Mouse (Mus musculus): ENCODE measurements at regions not wholly inside any gene's neighbourhood (a gene's known extent, or its start where the extent isn't known, plus 50 kb on each side); places are given as distances from the start of the nearest gene placed in this dataset.
"Not testable (repeated sequence)": the region's sequence is repeated elsewhere in the genome, so short reads cannot be mapped to it uniquely, and the experiment has no call there.

DNA sequence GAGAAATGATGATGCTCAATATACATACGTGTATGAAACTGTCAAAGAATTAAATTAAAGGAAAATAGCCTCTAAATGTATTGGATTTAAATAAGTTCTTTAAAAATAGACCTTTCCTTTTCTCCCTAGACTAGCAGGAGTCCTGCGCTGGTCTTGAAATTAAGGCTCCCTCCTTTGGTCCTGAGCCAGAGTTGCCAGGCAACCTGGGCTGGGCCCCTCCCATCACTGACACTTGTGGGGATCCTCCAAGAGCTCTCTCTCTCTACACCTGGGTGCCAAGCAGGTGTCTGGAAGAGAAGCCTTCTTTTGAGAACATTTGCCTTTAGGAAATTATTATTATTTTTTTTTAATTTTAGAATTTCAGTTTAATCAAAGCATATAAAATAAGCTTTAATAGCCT, 521.9 kb upstream of the BB014433 start:
- no peaks in the 10 kb centered on the region for H3K9me3 ChIP-seq (replicated peaks)
- H3K4me2 ChIP-seq (replicated peaks): no peak overlapping the region
- no peak for ATAC-seq (ENCODE audit: low FRiP score)
- H3K36me3 ChIP-seq: no peaks in the 10 kb centered on the region
- H3K27ac ChIP-seq: no peak overlapping the region
- no peaks in the 10 kb centered on the region for H3K27me3 ChIP-seq
- H3K4me3 ChIP-seq: no peak overlapping the region
- H3K4me1 ChIP-seq: no peaks in the 10 kb centered on the region
- H3K9ac ChIP-seq: no peak overlapping the region
- 80% methylated on average over 2 of the region's 2 CpGs for WGBS

DNA sequence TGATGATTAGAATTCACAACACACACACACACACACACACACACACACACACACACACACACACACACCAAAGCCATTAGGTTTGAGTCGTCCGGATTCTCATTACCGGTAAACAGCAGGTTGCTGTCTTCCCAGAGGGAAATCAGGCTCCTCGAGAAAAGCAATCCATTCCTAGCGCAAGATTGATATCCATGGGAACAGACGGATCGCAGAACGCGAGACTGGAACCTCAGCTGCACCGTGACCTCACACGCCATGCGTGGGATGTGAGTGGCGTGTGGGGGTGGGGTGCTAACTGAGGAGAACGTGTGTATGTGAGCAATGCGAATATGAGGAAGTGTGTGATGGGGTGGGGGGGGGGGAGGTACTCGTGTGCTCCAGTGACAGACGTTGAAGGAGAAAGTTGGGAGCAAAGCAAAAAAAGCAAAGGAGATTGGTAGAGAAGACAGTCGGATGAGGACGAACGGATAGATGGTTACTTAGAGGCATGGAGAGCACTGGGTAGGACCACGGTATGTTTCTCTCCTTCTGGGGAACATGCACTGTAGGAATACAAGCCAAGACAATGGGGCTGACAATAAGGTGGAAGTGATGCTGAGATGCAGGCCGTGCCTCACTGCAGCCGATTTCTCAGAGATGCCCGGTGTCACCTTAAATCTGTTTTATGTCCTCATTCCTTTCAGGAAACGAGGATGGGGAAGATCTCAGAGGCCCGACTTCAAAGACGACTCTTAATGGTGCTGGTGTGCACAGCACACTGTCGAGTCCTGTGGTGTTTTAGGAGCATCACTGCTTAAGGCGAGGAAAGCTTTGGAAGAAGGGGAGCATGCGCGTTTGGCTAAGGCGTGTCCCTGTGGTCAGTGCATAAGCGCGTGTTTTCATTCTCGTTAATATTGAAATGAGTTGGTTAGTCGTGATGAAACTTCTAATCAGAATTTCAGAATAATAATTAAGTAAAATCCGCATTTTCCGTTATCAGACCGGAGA, 516.7 kb upstream of the BB014433 start:
- ATAC-seq (ENCODE audit: low FRiP score): peak; percentile 72

DNA sequence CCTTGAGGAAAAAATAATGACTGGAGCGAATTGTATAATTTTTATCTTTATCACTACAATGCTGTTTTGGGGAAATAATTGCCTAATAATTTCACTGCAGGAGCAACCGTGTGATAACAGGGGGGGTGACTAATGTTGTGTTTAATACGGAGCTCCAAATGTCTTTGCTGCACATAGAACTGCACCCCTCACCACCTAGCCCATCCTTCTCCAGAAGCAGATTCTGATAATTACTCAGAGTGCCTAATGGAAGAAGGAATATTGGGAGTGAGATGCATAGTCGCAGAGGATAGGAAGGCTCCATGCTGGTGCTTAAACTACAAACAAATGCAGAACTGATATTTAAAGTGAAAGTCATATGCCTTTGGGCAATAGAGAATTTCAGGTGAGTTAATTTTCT, 486.1 kb upstream of the BB014433 start:
- no peaks in the 10 kb centered on the region for H3K36me3 ChIP-seq
- peak; percentile 43; the same call in 1 of the 2 replicates for ATAC-seq (ENCODE audit: low FRiP score)
- no peak overlapping the region for H3K4me3 ChIP-seq
- no peaks in the 10 kb centered on the region for H3K4me1 ChIP-seq
- no peak overlapping the region for H3K27ac ChIP-seq
- 82% methylated on average over 4 of the region's 4 CpGs for WGBS
- no peak overlapping the region for H3K9ac ChIP-seq
- no peak overlapping the region for H3K4me2 ChIP-seq (replicated peaks)
- no peaks in the 10 kb centered on the region for H3K9me3 ChIP-seq (replicated peaks)
- H3K27me3 ChIP-seq: no peaks in the 10 kb centered on the region

More for the DNA sequence above, 516.7 kb upstream of the BB014433 start:
- Histone ChIP-seq H3K4me1 (no peaks in the 10 kb centered on the region), H3K27ac (0 out of 2 replicates have a peak overlapping the region, but pooled peaks have one; percentile 2), H3K9ac (no peak overlapping the region), H3K4me2 (replicated peaks) (no peak overlapping the region), H3K9me3 (replicated peaks) (no peaks in the 10 kb centered on the region), H3K36me3 (no peaks in the 10 kb centered on the region), H3K27me3 (no peaks in the 10 kb centered on the region), H3K4me3 (no peak overlapping the region)
- WGBS: 77% methylated on average over 39 of the region's 39 CpGs

DNA sequence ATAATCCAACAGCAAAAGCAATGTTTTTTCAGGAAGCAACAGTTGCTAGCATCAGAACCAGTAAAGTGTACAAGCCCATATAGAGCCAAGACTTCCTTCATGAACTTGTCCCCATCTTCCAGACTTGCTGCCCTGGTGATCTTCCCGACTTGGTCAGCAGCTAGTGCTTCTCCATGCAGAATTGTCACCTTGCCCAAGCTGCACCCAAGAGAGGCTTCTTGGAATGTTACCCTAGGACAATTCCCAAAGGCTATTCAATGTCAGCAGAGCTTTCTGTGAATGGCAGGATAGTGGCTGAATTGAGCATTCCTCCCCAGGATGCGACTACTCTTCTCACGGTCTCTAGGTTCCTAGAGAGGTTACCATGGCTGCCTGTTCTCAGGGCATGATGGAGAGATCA, 479.6 kb upstream of the BB014433 start:
- ATAC-seq (ENCODE audit: low FRiP score): no peak
- 92% methylated on average over 3 of the region's 3 CpGs for WGBS
- H3K4me1 ChIP-seq: no peaks in the 10 kb centered on the region

DNA sequence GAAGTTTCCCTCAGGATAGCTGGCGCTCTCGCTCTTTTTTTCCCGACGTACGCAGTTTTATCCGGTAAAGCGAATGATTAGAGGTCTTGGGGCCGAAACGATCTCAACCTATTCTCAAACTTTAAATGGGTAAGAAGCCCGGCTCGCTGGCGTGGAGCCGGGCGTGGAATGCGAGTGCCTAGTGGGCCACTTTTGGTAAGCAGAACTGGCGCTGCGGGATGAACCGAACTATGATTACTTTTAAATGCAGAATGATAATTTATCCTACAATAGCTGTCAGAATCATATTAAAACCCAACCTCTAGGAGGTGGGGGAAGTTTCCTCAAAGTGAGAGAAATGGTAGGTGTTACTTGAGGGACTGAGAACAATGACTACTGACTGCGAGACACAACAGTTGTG, 474.0 kb upstream of the BB014433 start:
- ATAC-seq (ENCODE audit: low FRiP score); H3K4me1 ChIP-seq; H3K4me2 ChIP-seq (replicated peaks); H3K36me3 ChIP-seq; H3K27ac ChIP-seq; H3K9me3 ChIP-seq (replicated peaks); H3K9ac ChIP-seq; H3K27me3 ChIP-seq; H3K4me3 ChIP-seq: not testable (repeated sequence)
- 68% methylated on average over 19 of the region's 19 CpGs for WGBS

More for the DNA sequence above, 479.6 kb upstream of the BB014433 start:
- Histone ChIP-seq H3K9me3 (replicated peaks) (no peaks in the 10 kb centered on the region), H3K4me3 (no peak overlapping the region), H3K36me3 (no peaks in the 10 kb centered on the region), H3K27ac (no peak overlapping the region), H3K4me2 (replicated peaks) (no peak overlapping the region), H3K9ac (no peak overlapping the region), H3K27me3 (no peaks in the 10 kb centered on the region)

DNA sequence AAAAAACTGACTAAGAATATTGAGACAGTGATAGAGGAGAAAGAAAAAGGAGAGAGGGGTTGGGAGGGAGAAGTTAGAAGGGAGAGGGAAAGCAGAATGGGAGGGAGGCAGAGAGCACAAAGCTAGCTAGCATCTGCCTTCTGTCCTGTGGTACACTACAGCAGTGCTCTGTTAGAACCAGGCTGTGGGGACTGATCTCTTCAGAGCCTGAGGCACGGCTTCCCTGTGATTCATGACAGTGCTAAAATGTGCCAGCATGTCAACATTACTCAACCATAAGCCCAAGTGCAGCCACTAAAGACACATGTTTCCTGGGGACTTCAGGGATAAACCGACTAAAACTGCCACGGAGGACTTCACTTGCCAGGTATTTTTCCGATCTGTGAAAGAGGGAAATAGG, 455.1 kb upstream of the BB014433 start:
- no peak overlapping the region for H3K27ac ChIP-seq
- ATAC-seq (ENCODE audit: low FRiP score): no peak
- no peaks in the 10 kb centered on the region for H3K9me3 ChIP-seq (replicated peaks)
- H3K27me3 ChIP-seq: no peaks in the 10 kb centered on the region
- H3K36me3 ChIP-seq: no peaks in the 10 kb centered on the region
- H3K4me2 ChIP-seq (replicated peaks): no peak overlapping the region
- no peaks in the 10 kb centered on the region for H3K4me1 ChIP-seq
- no peak overlapping the region for H3K4me3 ChIP-seq
- 91% methylated on average over 4 of the region's 4 CpGs for WGBS
- no peak overlapping the region for H3K9ac ChIP-seq

DNA sequence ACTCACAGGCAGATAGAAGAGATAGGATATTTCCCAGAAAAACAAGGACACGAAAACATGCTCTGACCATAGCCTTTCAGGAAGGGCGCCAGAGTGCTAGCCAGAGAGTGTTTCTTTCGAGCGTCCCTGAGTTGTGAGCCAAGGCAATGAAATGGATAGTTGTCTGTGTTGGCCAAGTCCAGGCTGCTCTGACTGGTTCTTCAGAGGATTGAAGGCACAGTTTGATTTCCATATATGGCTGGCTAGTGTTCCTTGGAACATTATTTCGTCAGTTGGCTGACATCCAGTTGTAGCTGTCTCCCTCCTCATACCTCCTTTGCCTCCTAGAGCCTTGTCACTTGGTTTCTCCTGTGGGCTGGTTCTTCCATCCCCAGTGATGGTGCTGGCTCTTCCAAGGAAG, 451.7 kb upstream of the BB014433 start:
- no peaks in the 10 kb centered on the region for H3K27me3 ChIP-seq
- H3K4me2 ChIP-seq (replicated peaks): no peak overlapping the region
- no peak overlapping the region for H3K9ac ChIP-seq
- WGBS: 89% methylated on average over 5 of the region's 5 CpGs
- no peak for ATAC-seq (ENCODE audit: low FRiP score)
- no peak overlapping the region for H3K27ac ChIP-seq
- no peaks in the 10 kb centered on the region for H3K4me1 ChIP-seq
- no peaks in the 10 kb centered on the region for H3K36me3 ChIP-seq
- H3K9me3 ChIP-seq (replicated peaks): no peaks in the 10 kb centered on the region
- no peak overlapping the region for H3K4me3 ChIP-seq

DNA sequence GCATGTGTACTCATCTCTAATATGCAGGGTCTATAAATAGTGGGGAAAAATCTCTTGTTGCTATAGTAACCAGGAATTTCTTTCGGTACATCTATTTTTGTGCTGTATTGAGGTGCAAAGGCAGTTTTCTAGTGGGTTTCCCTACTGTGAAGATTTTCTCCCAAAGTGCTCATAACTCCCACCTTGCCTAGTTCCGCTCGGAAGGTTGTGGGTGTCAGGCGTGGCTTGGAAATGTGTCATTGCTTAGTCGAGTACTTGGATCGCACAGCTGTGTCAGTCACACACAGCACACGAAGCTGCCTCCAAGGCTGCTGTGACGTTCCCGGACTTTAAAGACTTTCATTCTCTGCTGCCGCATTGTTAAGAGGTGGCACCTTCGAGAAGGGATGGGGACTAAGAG, 450.4 kb upstream of the BB014433 start:
- H3K9ac ChIP-seq: no peak overlapping the region
- H3K4me1 ChIP-seq: no peaks in the 10 kb centered on the region
- H3K4me3 ChIP-seq: no peak overlapping the region
- H3K27ac ChIP-seq: no peak overlapping the region
- ATAC-seq (ENCODE audit: low FRiP score): no peak
- no peaks in the 10 kb centered on the region for H3K36me3 ChIP-seq
- no peaks in the 10 kb centered on the region for H3K27me3 ChIP-seq
- WGBS: 78% methylated on average over 11 of the region's 11 CpGs
- H3K4me2 ChIP-seq (replicated peaks): no peak overlapping the region
- no peaks in the 10 kb centered on the region for H3K9me3 ChIP-seq (replicated peaks)

DNA sequence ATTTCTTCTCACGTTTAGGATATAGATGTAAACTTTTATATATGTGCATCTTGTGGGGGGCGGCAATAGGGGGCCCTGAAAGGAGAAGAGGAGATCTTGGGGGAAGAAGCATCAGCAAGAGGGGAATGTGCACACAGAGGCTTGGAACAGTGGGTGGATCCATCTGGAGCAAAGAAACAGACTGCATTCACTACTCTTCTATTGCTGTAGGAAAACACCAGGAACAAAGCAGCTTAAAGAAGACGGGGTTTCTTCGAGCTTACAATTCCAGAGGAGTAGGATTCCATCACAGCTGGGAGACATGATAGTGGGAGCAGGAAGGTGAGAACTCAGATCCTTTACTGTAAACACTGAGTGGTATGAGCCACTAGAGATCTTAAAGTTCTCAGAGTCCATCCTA, 444.9 kb upstream of the BB014433 start:
- Histone ChIP-seq H3K4me2 (replicated peaks) (no peak overlapping the region), H3K27ac (no peak overlapping the region), H3K9me3 (replicated peaks) (no peaks in the 10 kb centered on the region), H3K4me1 (no peaks in the 10 kb centered on the region), H3K9ac (no peak overlapping the region), H3K4me3 (no peak overlapping the region), H3K36me3 (no peaks in the 10 kb centered on the region), H3K27me3 (no peaks in the 10 kb centered on the region)
- 81% methylated on average over 4 of the region's 4 CpGs for WGBS
- ATAC-seq (ENCODE audit: low FRiP score): no peak

DNA sequence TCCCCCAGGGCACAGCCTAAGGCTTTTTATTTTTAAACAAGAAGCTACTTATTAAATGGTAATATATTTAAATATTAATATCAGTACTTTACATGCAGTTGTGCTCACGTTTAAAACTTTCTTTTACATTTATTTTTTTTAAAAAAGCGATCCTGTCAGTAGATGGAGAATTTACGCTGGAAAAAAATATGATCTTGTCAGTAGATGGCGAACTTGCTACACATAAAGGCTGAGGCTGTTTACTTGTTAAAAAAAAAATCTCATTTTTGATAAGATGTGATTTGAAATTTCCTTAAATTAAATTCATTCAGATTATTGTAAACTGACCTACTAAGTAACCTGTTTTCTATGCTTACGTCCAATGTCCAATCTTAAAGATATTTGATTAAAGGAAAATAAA, 441.7 kb upstream of the BB014433 start:
- 71% methylated on average over 5 of the region's 5 CpGs for WGBS
- no peaks in the 10 kb centered on the region for H3K27me3 ChIP-seq
- no peaks in the 10 kb centered on the region for H3K4me1 ChIP-seq
- no peaks in the 10 kb centered on the region for H3K36me3 ChIP-seq
- H3K4me3 ChIP-seq: no peak overlapping the region
- H3K27ac ChIP-seq: no peak overlapping the region
- no peak for ATAC-seq (ENCODE audit: low FRiP score)
- no peak overlapping the region for H3K4me2 ChIP-seq (replicated peaks)
- no peaks in the 10 kb centered on the region for H3K9me3 ChIP-seq (replicated peaks)
- H3K9ac ChIP-seq: no peak overlapping the region

DNA sequence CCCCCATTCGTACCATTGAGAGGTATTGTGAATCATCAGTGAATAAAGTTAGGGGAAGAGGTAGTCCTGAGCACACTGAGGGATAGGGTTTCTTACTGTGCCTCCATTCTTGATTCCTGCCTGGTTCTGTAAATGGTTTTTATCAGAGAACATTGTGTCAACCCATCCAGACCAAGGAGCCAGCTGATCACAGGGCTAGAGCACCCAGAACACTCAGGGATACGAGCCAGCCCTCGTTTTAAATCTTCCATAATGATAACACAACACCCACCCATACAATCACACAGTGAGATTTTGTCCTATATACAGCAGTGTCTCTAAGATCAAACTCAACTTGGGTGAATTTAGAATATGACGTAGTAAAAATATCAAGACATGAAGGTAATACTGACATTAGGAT, 424.7 kb upstream of the BB014433 start:
- H3K9ac ChIP-seq: no peak overlapping the region
- ATAC-seq (ENCODE audit: low FRiP score): no peak
- no peaks in the 10 kb centered on the region for H3K9me3 ChIP-seq (replicated peaks)
- H3K27ac ChIP-seq: no peak overlapping the region
- 86% methylated on average over 4 of the region's 4 CpGs for WGBS
- H3K36me3 ChIP-seq: no peaks in the 10 kb centered on the region
- no peak overlapping the region for H3K4me2 ChIP-seq (replicated peaks)
- no peaks in the 10 kb centered on the region for H3K4me1 ChIP-seq
- H3K4me3 ChIP-seq: no peak overlapping the region
- H3K27me3 ChIP-seq: no peaks in the 10 kb centered on the region

DNA sequence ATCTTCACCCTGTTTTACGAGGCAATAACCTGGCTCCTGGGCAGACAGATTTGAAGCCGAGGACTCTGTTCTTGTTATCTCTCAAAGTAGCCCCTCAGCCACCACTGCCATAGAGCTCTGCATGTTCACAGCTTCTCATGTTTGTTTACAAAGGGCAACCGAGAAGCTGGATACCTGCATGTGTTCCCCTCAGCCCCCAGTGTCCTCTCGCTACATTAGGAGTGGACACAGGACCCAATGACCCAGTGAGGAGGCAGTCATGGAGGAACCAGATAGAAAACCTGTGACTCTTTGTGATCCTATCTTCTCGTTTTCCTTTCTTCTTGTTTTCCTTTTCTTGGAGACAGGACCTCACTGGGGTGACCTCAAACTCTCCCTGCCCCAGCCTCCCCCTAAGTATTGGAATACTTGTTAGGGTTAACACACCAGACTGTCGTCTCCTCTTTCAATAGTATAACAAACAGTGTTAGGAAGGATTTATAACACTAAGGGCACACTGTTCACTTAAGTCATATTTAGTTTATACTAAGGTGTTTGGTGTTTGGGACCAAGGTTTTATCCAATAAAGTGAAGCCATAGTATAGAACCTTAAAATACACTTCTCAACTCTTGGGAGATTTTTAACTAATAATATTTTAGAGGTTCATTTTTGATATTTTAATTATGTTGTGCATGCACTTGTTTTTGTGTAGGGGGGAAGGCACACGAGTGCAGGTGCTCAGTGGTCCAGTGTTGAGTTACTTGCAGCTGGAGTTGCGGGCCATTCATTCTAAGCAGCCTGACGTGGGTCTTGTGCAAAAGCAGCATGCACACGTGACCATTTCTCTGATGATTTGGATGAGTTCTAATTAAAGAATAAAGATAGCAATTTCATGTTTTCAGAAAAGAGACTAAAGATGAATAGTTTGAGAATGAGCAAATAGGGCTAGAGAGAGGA, 422.9 kb upstream of the BB014433 start:
- no peaks in the 10 kb centered on the region for H3K36me3 ChIP-seq
- H3K4me2 ChIP-seq (replicated peaks): no peak overlapping the region
- no peaks in the 10 kb centered on the region for H3K4me1 ChIP-seq
- H3K27ac ChIP-seq: no peak overlapping the region
- H3K27me3 ChIP-seq: no peaks in the 10 kb centered on the region
- H3K9ac ChIP-seq: no peak overlapping the region
- H3K4me3 ChIP-seq: no peak overlapping the region
- H3K9me3 ChIP-seq (replicated peaks): no peaks in the 10 kb centered on the region
- WGBS: 80% methylated on average over 10 of the region's 10 CpGs
- no peak for ATAC-seq (ENCODE audit: low FRiP score)

All from hindbrain, embryonic 12.5 days (tissue).